Comparison of ENCODE assay signal across 16 mouse cellular contexts in the genomic region with DNA sequence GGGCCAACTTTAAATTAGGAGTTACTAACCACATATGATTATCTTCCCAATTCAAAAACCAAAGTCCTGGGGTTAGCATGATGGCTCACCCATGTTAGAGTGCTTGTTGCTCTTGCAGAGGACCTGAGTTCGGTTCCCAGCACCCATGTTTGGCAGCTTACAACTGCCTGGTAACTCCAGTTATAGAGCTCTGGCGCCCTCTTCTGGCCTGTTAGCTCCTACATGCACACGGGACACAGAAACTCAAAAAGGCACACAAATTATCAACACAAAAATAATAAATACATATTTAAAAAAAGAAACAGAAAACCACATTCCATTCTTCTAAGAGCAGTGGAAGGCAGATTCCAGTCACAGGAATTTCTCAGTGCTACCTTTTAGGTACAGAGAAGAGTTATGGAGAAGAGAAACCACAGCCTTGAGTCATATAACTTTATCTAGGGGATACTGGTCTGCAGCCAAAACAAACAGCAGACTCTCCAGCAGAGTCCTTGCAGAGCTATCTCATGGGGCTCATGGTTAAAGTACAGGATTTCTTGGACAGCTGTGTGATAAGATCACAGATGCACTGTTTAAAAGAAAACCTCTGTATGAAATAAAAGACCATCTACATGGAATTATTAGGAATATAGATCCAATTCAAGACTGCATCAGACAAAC. TPM values are rescaled to one million over a fixed set of nuclear protein-coding genes. Genes with fewer than 3 reads are reported as not detected.
DNase-seq lines count a peak whose midpoint lies in the region; ATAC-seq and TF ChIP-seq lines count a peak whose summit lies in the region.
"Had no signal": no experiment of that assay in that cellular context is flagged by ENCODE, and none has a peak within 500 bp of the region (broad histone marks: within the 10 kb centered on the region; RNA-seq: fewer than 3 reads in every experiment).

No protein-coding gene starts in this region.

- no peak for TF ChIP-seq EP300 in liver, embryonic 14.5 days (IDR thresholded peaks at IDR 0.05; ENCODE audit: low read depth)
- no peak for TF ChIP-seq EP300 in ES-Bruce4 (IDR thresholded peaks at IDR 0.05; ENCODE audit: insufficient read depth, low read depth, low read length)

- H3K9ac ChIP-seq in liver, embryonic 14.5 days (replicated peaks), result no peak overlapping the region
- H3K9ac ChIP-seq in ES-Bruce4 (ENCODE audit: low read depth, poor library complexity, severe bottlenecking), result no peak overlapping the region
- H3K9ac ChIP-seq: heart, embryonic 13.5 days; hindbrain, embryonic 14.5 days; liver, embryonic 15.5 days had no signal

- peaks cover 0 to 6% of the 10 kb centered on the region in 2 experiments; a peak in 2 of 4 replicates for H3K4me1 ChIP-seq in liver, embryonic 14.5 days (replicated peaks; ENCODE audit: control insufficient read depth in 2 of 2, insufficient read depth in 2 of 2, low read length in 1 of 2)
- no peaks in the 10 kb centered on the region for H3K4me1 ChIP-seq in ES-Bruce4 (ENCODE audit: control insufficient read depth, insufficient read depth, low read length)
- H3K4me1 ChIP-seq in cortical plate, adult 2 months (ENCODE audit: control insufficient read depth, insufficient read depth, low read length), result no peaks in the 10 kb centered on the region

- H3K9me3 ChIP-seq in liver, embryonic 14.5 days (ENCODE audit: control insufficient read depth, low read length), result peaks cover 5% of the 10 kb centered on the region
- peaks cover 3% of the 10 kb centered on the region for H3K9me3 ChIP-seq in ES-Bruce4 (replicated peaks; ENCODE audit: control insufficient read depth, insufficient read depth, low read length, poor library complexity, severe bottlenecking)
- H3K9me3 ChIP-seq: liver, embryonic 15.5 days had no signal

- DNase-seq in adrenal gland, adult 2 months, result peak; percentile 52
- no peak for DNase-seq in adrenal gland, adult 18-20 months (ENCODE audit: low spot score in 2 of 2)
- DNase-seq in liver, embryonic 14.5 days (ENCODE audit: low read depth in 3 of 3, low spot score in 3 of 3), result no peak
- DNase-seq in liver, result no peak
- DNase-seq in layer of hippocampus, adult 11-12 months (ENCODE audit: low spot score), result no peak
- no peak for DNase-seq in frontal cortex, postnatal 10 days (ENCODE audit: low spot score in 2 of 2)
- DNase-seq: kidney, postnatal 14 days; right cerebral cortex, postnatal 14 days had no signal

- no peaks in the 10 kb centered on the region for H3K27me3 ChIP-seq in liver, embryonic 14.5 days (ENCODE audit: control insufficient read depth, insufficient read depth, low read length)
- no peaks in the 10 kb centered on the region for H3K27me3 ChIP-seq in ES-Bruce4 (ENCODE audit: control insufficient read depth, insufficient read depth, low read length, poor library complexity, severe bottlenecking)
- H3K27me3 ChIP-seq: heart, embryonic 13.5 days; liver, embryonic 15.5 days had no signal

- 70% methylated on average over 3 of the region's 3 CpGs for WGBS in liver, embryonic 14.5 days (ENCODE audit: insufficient replicate concordance)

- no peak overlapping the region for H3K4me3 ChIP-seq in liver, embryonic 14.5 days (ENCODE audit: insufficient read depth in 1 of 2, low read depth in 2 of 2, low read length in 2 of 2)
- no peak overlapping the region for H3K4me3 ChIP-seq in ES-Bruce4 (ENCODE audit: low read depth, low read length)
- no peak overlapping the region for H3K4me3 ChIP-seq in cortical plate, adult 2 months (ENCODE audit: insufficient read depth, low read length)
- H3K4me3 ChIP-seq: heart, embryonic 13.5 days; liver, embryonic 15.5 days had no signal

- no peak overlapping the region for H3K27ac ChIP-seq in liver, embryonic 14.5 days
- H3K27ac ChIP-seq in ES-Bruce4 (ENCODE audit: insufficient read depth, low read length), result no peak overlapping the region
- H3K27ac ChIP-seq in cortical plate, adult 2 months (ENCODE audit: insufficient read depth, low read length), result no peak overlapping the region
- H3K27ac ChIP-seq: heart, embryonic 13.5 days; hindbrain, embryonic 14.5 days; liver, embryonic 15.5 days had no signal

- TF ChIP-seq CTCF in liver, embryonic 14.5 days (IDR thresholded peaks at IDR 0.05; ENCODE audit: low read depth), result peak; percentile 33; the same call in 1 of the 2 replicates
- TF ChIP-seq CTCF in ES-Bruce4 (IDR thresholded peaks at IDR 0.05; ENCODE audit: low read depth, low read length), result peak; percentile 40
- TF ChIP-seq CTCF in cortical plate, adult 2 months (IDR thresholded peaks at IDR 0.05; ENCODE audit: extremely low read depth, insufficient read depth, low read length), result 0 out of 2 replicates have a peak, but pooled peaks have one; percentile 7

- no peak overlapping the region for H3K4me2 ChIP-seq in liver, embryonic 14.5 days (ENCODE audit: low read depth)
- H3K4me2 ChIP-seq: heart, embryonic 13.5 days; hindbrain, embryonic 14.5 days; liver, embryonic 15.5 days had no signal

- no peak for ATAC-seq in liver, embryonic 14.5 days (ENCODE audit: insufficient read depth)

- peaks cover 31% of the 10 kb centered on the region for H3K36me3 ChIP-seq in liver, embryonic 14.5 days (replicated peaks; ENCODE audit: control insufficient read depth, insufficient read depth, low read depth)
- H3K36me3 ChIP-seq in ES-Bruce4 (ENCODE audit: control insufficient read depth, insufficient read depth, low read length, poor library complexity, severe bottlenecking), result peaks cover 16% of the 10 kb centered on the region

- TF ChIP-seq POLR2A in ES-Bruce4 (IDR thresholded peaks at IDR 0.05; ENCODE audit: insufficient read depth, low read length), result no peak
- no peak for TF ChIP-seq POLR2A in cortical plate, adult 2 months (IDR thresholded peaks at IDR 0.05; ENCODE audit: extremely low read depth, insufficient read depth, low read length)

RNA-seq across cellular contexts. Expression of gene Rbak, which starts 2.9 kb away (rescaled TPM):
- total RNA-seq in adrenal gland, adult 2 months (2021), result 10 to 100 TPM in 1 of 2 experiments, 1 to 10 TPM in 1; 8.9 to 12.8 TPM
- 3.7 and 5.9 TPM in 2 replicates for polyA plus RNA-seq in adrenal gland, adult 2 months (2012; rRNA removed)
- total RNA-seq in adrenal gland, adult 18-20 months (2021), result 10 to 100 TPM in 1 of 2 experiments, 1 to 10 TPM in 1; 9.7 to 10.8 TPM
- polyA plus RNA-seq in liver, embryonic 14.5 days (2012; rRNA removed), result 0.97 and 1.8 TPM in 2 replicates
- 0.62 and 1.1 TPM in 2 replicates for polyA plus RNA-seq in liver, embryonic 14.5 days (2014; fragmentation: Nextera tagmentation; extraction: Ambion mirVana)
- 6.5 and 7.9 TPM in 2 replicates for polyA plus RNA-seq in ES-Bruce4 (2011; ENCODE audit: insufficient read depth, insufficient read length, low read depth, missing spikeins)
- 10.0 and 12.5 TPM in 2 replicates for polyA plus RNA-seq in cortical plate, adult 2 months (2012; rRNA removed)

RNA-seq across cellular contexts. Expression of gene Spdye4b, which starts 3.1 kb away (rescaled TPM):
- total RNA-seq in adrenal gland, adult 2 months (2021), result not detected
- polyA plus RNA-seq in adrenal gland, adult 2 months (2012; rRNA removed), result not detected in 2 replicates
- not detected for total RNA-seq in adrenal gland, adult 18-20 months (2021)
- polyA plus RNA-seq in liver, embryonic 14.5 days (2012; rRNA removed), result not detected in 2 replicates
- polyA plus RNA-seq in liver, embryonic 14.5 days (2014; fragmentation: Nextera tagmentation; extraction: Ambion mirVana), result not detected in 2 replicates
- polyA plus RNA-seq in ES-Bruce4 (2011; ENCODE audit: insufficient read depth, insufficient read length, low read depth, missing spikeins), result not detected in 2 replicates
- polyA plus RNA-seq in cortical plate, adult 2 months (2012; rRNA removed), result not detected in 2 replicates
- total RNA-seq: left cerebral cortex, adult 8-10 months had no signal
- polyA plus RNA-seq: heart, embryonic 13.5 days; hindbrain, embryonic 14.5 days; liver, embryonic 15.5 days; neural tube, embryonic 11.5 days; stomach, embryonic 16.5 days had no signal

RNA-seq across cellular contexts. Expression of gene Olfr718-ps1, which starts 30.3 kb away (rescaled TPM):
- total RNA-seq in adrenal gland, adult 2 months (2021), result not detected
- not detected in 2 replicates for polyA plus RNA-seq in adrenal gland, adult 2 months (2012; rRNA removed)
- not detected for total RNA-seq in adrenal gland, adult 18-20 months (2021)
- polyA plus RNA-seq in liver, embryonic 14.5 days (2012; rRNA removed), result not detected in 2 replicates
- not detected in 2 replicates for polyA plus RNA-seq in liver, embryonic 14.5 days (2014; fragmentation: Nextera tagmentation; extraction: Ambion mirVana)
- polyA plus RNA-seq in ES-Bruce4 (2011; ENCODE audit: insufficient read depth, insufficient read length, low read depth, missing spikeins), result 0.42 and 0.52 TPM in 2 replicates
- polyA plus RNA-seq in cortical plate, adult 2 months (2012; rRNA removed), result not detected in 2 replicates
- polyA plus RNA-seq: heart, embryonic 13.5 days; liver, embryonic 15.5 days; neural tube, embryonic 11.5 days; stomach, embryonic 16.5 days had no signal

RNA-seq across cellular contexts. Expression of gene Spdye4a, which starts 49.0 kb away (rescaled TPM):
- total RNA-seq in adrenal gland, adult 2 months (2021), result not detected
- polyA plus RNA-seq in adrenal gland, adult 2 months (2012; rRNA removed), result not detected in 2 replicates
- total RNA-seq in adrenal gland, adult 18-20 months (2021), result not detected
- polyA plus RNA-seq in liver, embryonic 14.5 days (2012; rRNA removed), result not detected in 2 replicates
- not detected in 2 replicates for polyA plus RNA-seq in liver, embryonic 14.5 days (2014; fragmentation: Nextera tagmentation; extraction: Ambion mirVana)
- polyA plus RNA-seq in ES-Bruce4 (2011; ENCODE audit: insufficient read depth, insufficient read length, low read depth, missing spikeins), result not detected in 2 replicates
- 0.11 TPM in 1 of 2 replicates, not detected in the other for polyA plus RNA-seq in cortical plate, adult 2 months (2012; rRNA removed)
- total RNA-seq: left cerebral cortex, adult 8-10 months had no signal
- polyA plus RNA-seq: heart, embryonic 13.5 days; hindbrain, embryonic 14.5 days; liver, embryonic 15.5 days; neural tube, embryonic 11.5 days; stomach, embryonic 16.5 days had no signal

RNA-seq across cellular contexts. Expression of gene Zfp12, which starts 57.3 kb away (rescaled TPM):
- total RNA-seq in adrenal gland, adult 2 months (2021), result 10 to 100 TPM; 19.5 to 21.4 TPM
- polyA plus RNA-seq in adrenal gland, adult 2 months (2012; rRNA removed), result 9.1 and 10.1 TPM in 2 replicates
- total RNA-seq in adrenal gland, adult 18-20 months (2021), result 10 to 100 TPM; 21.2 to 22.1 TPM
- polyA plus RNA-seq in liver, embryonic 14.5 days (2012; rRNA removed), result 2.3 and 2.6 TPM in 2 replicates
- 1.8 and 2.3 TPM in 2 replicates for polyA plus RNA-seq in liver, embryonic 14.5 days (2014; fragmentation: Nextera tagmentation; extraction: Ambion mirVana)
- 11.4 and 12.4 TPM in 2 replicates for polyA plus RNA-seq in ES-Bruce4 (2011; ENCODE audit: insufficient read depth, insufficient read length, low read depth, missing spikeins)
- 21.9 and 22.7 TPM in 2 replicates for polyA plus RNA-seq in cortical plate, adult 2 months (2012; rRNA removed)
